Mouse (Mus musculus) E14TG2a.4 (cell line): ENCODE results near the gene Dgkd.

Experiments used
- CTCF ChIP-seq: conservative IDR thresholded peaks from 2 replicates; pipeline ENCODE4 v1.5.1; 2014; ENCODE audit warnings: low read length
- POU5F1 ChIP-seq: IDR thresholded peaks from 2 replicates; pipeline ENCODE4 v1.6.1; 2014; ENCODE audit warnings: low read length, borderline replicate concordance

DNA sequence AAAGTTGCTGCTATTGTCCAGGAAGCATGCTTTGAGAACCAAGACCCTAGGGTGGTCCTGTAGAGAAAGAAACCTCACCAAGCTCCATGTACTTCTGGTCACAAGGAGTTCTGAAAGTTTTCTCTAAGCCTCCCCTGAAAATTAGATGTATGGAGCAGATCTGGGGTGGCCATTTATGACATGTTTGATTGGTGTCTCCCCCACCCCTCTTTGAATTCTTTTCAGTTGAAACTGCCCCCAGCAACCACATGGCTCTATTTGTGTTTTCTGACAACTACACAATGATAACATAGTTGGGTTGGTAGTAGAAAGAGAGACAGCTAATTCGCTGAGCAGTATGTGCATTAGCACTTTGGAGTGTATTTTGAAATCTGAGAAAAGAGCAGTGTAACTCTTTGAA is 2.4 kb downstream of the Dgkd start:
- no peak for TF ChIP-seq CTCF
- TF ChIP-seq POU5F1 = no peak
